Comparison of ENCODE assay signal across 8 mouse cellular contexts in the genomic region with DNA sequence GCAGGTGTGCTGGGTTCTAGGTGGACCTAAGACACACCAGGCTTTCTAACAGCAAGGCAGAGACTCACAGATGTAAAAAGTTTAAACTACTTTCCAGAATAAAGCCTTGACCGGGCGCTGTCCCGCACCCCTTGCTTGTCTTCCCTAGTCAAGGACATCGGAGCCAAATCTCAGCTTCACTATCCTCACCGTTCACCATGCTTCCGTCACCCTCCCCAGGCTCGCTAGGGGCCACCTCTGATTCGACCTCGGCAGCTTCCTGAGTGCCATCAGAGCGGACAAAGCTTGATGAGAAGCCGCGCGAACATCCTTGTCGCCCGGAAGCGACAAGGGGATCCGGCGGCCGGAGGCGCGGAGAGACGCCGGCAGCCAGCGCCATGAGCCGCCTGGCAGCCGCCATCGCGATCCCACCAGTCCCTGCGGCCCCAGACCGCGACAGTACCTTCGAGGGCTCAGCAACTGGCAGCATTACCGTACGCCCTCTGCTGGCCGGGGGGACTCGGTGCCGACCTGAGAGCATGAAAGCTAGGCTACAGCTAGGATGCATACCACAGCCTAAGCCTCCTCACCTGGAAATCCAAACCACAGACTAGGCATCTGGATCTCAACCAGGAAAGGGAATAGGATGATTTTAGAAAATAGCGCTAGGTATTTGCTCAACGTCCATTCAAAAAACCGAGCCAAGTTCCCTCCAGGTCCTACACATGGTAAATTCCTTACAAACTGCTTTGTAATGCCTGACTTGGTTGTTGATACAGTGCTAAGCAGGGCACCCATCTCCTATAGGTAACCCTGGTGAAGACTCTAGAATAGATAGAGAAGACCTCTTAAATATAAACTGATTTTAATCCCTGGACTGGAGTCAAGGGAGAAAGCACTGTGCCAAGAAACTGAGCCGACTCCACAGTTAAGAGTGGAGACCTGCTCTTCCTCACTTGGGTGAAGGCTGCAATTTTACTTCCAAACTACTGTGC. TPM values are rescaled to one million over a fixed set of nuclear protein-coding genes. Genes with fewer than 3 reads are reported as not detected.
DNase-seq lines count a peak whose midpoint lies in the region; ATAC-seq and TF ChIP-seq lines count a peak whose summit lies in the region.

No protein-coding gene starts in this region.

- peak overlapping the region; percentile 39; the same call in 1 of the 2 replicates for H3K27ac ChIP-seq in bone marrow, adult 2 months (ENCODE audit: control insufficient read depth, insufficient read depth, low read depth, low read length, poor library complexity)
- H3K27ac ChIP-seq in embryonic facial prominence, embryonic 15.5 days (replicated peaks): peak overlapping the region; percentile 13; the same call in 1 of the 2 replicates
- H3K27ac ChIP-seq in kidney, embryonic 14.5 days (ENCODE audit: low read depth, low read length): no peak overlapping the region
- H3K27ac ChIP-seq in limb, embryonic 15.5 days: 0 out of 2 replicates have a peak overlapping the region, but pooled peaks have one; percentile 27

- no peaks in the 10 kb centered on the region for H3K27me3 ChIP-seq in embryonic facial prominence, embryonic 15.5 days
- no peaks in the 10 kb centered on the region for H3K27me3 ChIP-seq in kidney, embryonic 14.5 days (ENCODE audit: control insufficient read depth, insufficient read depth, low read length)
- no peaks in the 10 kb centered on the region for H3K27me3 ChIP-seq in limb, embryonic 15.5 days

- peak overlapping the region; percentile 73 for H3K4me2 ChIP-seq in embryonic facial prominence, embryonic 15.5 days (replicated peaks)
- peak overlapping the region; percentile 81 for H3K4me2 ChIP-seq in kidney, embryonic 14.5 days (replicated peaks; ENCODE audit: low read depth, low read length)
- peak overlapping the region; percentile 65 for H3K4me2 ChIP-seq in limb, embryonic 15.5 days

- ATAC-seq in embryonic facial prominence, embryonic 15.5 days (ENCODE audit: insufficient number of reproducible peaks, low FRiP score, low TSS enrichment, low read depth): peak; percentile 90
- peak; percentile 96 for ATAC-seq in kidney, embryonic 14.5 days (ENCODE audit: low FRiP score, low TSS enrichment)
- ATAC-seq in limb, embryonic 15.5 days (ENCODE audit: insufficient number of reproducible peaks, low FRiP score, low TSS enrichment, low read depth): peak; percentile 81

- peak; percentile 98 for TF ChIP-seq CTCF in bone marrow, adult 2 months (IDR thresholded peaks at IDR 0.05; ENCODE audit: control insufficient read depth, insufficient read depth, low read length)

- peak; percentile 88 for DNase-seq in 416B (ENCODE audit: low read depth)
- peak; percentile 78 to 87 for DNase-seq in heart, adult 9 months (ENCODE audit: low spot score in 2 of 2)
- DNase-seq in monocyte, adult 2 months (ENCODE audit: low read depth in 1 of 2, low spot score in 2 of 2): peak; percentile 74 to 78
- peak; percentile 88 to 90 for DNase-seq in spleen, postnatal 36 days (ENCODE audit: low spot score in 2 of 2)

- H3K4me3 ChIP-seq in bone marrow, adult 2 months (replicated peaks; ENCODE audit: control insufficient read depth, low read depth, low read length): peak overlapping the region; percentile 90
- H3K4me3 ChIP-seq in embryonic facial prominence, embryonic 15.5 days (replicated peaks): peak overlapping the region; percentile 82
- peak overlapping the region; percentile 98 for H3K4me3 ChIP-seq in kidney, embryonic 14.5 days (ENCODE audit: low read length)
- peak overlapping the region; percentile 96 for H3K4me3 ChIP-seq in limb, embryonic 15.5 days

- 4% methylated on average over 41 of the region's 41 CpGs for WGBS in bone marrow, adult 2 months
- WGBS in embryonic facial prominence, embryonic 15.5 days: 3% methylated on average over 41 of the region's 41 CpGs
- 3% methylated on average over 41 of the region's 41 CpGs for WGBS in kidney, embryonic 14.5 days
- WGBS in limb, embryonic 15.5 days: 3% methylated on average over 41 of the region's 41 CpGs

- peaks cover 72% of the 10 kb centered on the region for H3K36me3 ChIP-seq in embryonic facial prominence, embryonic 15.5 days
- peaks cover 70% of the 10 kb centered on the region for H3K36me3 ChIP-seq in kidney, embryonic 14.5 days (ENCODE audit: control insufficient read depth, insufficient read depth, low read length)
- peaks cover 61% of the 10 kb centered on the region for H3K36me3 ChIP-seq in limb, embryonic 15.5 days

- no peaks in the 10 kb centered on the region; the same call in 1 of the 2 replicates for H3K4me1 ChIP-seq in bone marrow, adult 2 months (ENCODE audit: control insufficient read depth, insufficient read depth, low read length)
- H3K4me1 ChIP-seq in embryonic facial prominence, embryonic 15.5 days: peaks cover 12% of the 10 kb centered on the region
- peaks cover 6% of the 10 kb centered on the region; the same call in 1 of the 2 replicates for H3K4me1 ChIP-seq in kidney, embryonic 14.5 days (ENCODE audit: control insufficient read depth, insufficient read depth, low read length)
- peaks cover 7% of the 10 kb centered on the region for H3K4me1 ChIP-seq in limb, embryonic 15.5 days

- no peaks in the 10 kb centered on the region for H3K9me3 ChIP-seq in embryonic facial prominence, embryonic 15.5 days (replicated peaks)
- no peaks in the 10 kb centered on the region for H3K9me3 ChIP-seq in kidney, embryonic 14.5 days (ENCODE audit: control insufficient read depth, low read length)
- H3K9me3 ChIP-seq in limb, embryonic 15.5 days: no peaks in the 10 kb centered on the region

- H3K9ac ChIP-seq in embryonic facial prominence, embryonic 15.5 days: peak overlapping the region; percentile 62
- peak overlapping the region; percentile 84 for H3K9ac ChIP-seq in kidney, embryonic 14.5 days (ENCODE audit: low read depth, low read length)
- H3K9ac ChIP-seq in limb, embryonic 15.5 days: peak overlapping the region; percentile 71

- peak; percentile 50; the same call in 1 of the 2 replicates for TF ChIP-seq POLR2A in bone marrow, adult 2 months (IDR thresholded peaks at IDR 0.05; ENCODE audit: borderline replicate concordance, control insufficient read depth, low read depth, low read length)

RNA-seq across cellular contexts. Expression of a gene that starts 16.6 kb away (rescaled TPM):
- polyA plus RNA-seq in bone marrow, adult 2 months (2011; ENCODE audit: insufficient read depth, insufficient read length, low replicate concordance, missing spikeins): 25.1 and 41.4 TPM in 2 replicates
- polyA plus RNA-seq in embryonic facial prominence, embryonic 15.5 days (2015; fragmentation: Nextera tagmentation; extraction: Ambion mirVana): 113 and 119 TPM in 2 replicates
- polyA plus RNA-seq in kidney, embryonic 14.5 days (2014; fragmentation: Nextera tagmentation; extraction: Ambion mirVana): 99.3 and 198 TPM in 2 replicates
- 97.6 and 115 TPM in 2 replicates for polyA plus RNA-seq in limb, embryonic 15.5 days (2015; fragmentation: Nextera tagmentation; extraction: Ambion mirVana)

RNA-seq across cellular contexts. Expression of a gene that starts 16.7 kb away (rescaled TPM):
- polyA plus RNA-seq in bone marrow, adult 2 months (2011; ENCODE audit: insufficient read depth, insufficient read length, low replicate concordance, missing spikeins): 65.7 and 70.2 TPM in 2 replicates
- polyA plus RNA-seq in embryonic facial prominence, embryonic 15.5 days (2015; fragmentation: Nextera tagmentation; extraction: Ambion mirVana): 127 and 137 TPM in 2 replicates
- polyA plus RNA-seq in kidney, embryonic 14.5 days (2014; fragmentation: Nextera tagmentation; extraction: Ambion mirVana): 122 and 142 TPM in 2 replicates
- 113 and 117 TPM in 2 replicates for polyA plus RNA-seq in limb, embryonic 15.5 days (2015; fragmentation: Nextera tagmentation; extraction: Ambion mirVana)
